Mouse (Mus musculus): Measurements from ENCODE around the gene Cuzd1. TPM values are rescaled to one million over a fixed set of nuclear protein-coding genes. Genes with fewer than 3 reads are reported as not detected.
A peak's percentile ranks its signal among the peaks of the same experiment; 100 is the strongest.

Gene Cuzd1
- total RNA-seq, 1 experiment: 0.71 TPM

DNA sequence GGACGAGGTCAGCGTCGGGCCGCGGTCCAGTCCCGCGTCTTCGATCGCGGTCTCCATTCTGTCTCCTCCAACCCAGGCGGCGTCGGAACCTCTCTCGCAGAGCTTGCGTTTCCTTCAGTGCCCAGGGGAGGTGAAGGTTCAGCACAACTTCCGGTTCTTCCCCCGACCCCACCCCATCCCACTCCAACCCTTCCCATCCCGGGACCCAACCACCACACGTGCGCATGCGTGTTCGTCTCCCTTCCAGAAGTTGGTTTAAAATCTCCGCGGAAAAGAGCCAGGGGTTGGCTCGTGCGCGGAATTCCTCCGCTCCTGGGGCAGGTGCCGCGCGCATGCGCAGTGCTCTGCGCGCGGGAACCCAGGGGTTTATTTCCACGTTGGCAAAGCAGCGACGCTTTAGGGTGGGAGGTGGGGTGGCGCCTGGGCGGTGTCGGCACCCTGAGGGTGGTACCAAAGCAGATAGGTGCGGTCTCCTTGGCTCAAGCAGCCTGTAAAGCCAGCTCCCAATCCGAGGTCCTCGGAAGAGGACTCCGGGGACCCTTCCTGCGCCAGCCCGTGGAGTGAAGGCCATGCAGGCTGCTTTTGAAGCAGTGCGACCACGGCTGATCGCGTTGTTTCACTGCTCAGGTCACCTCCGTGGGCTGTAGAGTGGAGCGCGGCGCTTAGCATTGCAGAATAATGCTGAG is 40.7 kb upstream of the Cuzd1 start, which contains the start of gene 2310057M21Rik:
Gene 2310057M21Rik (minus strand): TSS at position 145 of the 686 bp plus-strand sequence.
- TF ChIP-seq CHD2 (IDR thresholded peaks at IDR 0.05; ENCODE audit: low read depth, low read length) (no peak), ZC3H11A (IDR thresholded peaks at IDR 0.05; ENCODE audit: borderline replicate concordance, low read depth, low read length) (no peak), HCFC1 (IDR thresholded peaks at IDR 0.05; ENCODE audit: borderline replicate concordance, insufficient read depth, low read length) (peak; percentile 81), MAFK (IDR thresholded peaks at IDR 0.05; ENCODE audit: insufficient read depth, low read depth, low read length) (no peak)
- Histone ChIP-seq H3K4me1 (ENCODE audit: control insufficient read depth in 2 of 2, insufficient read depth in 2 of 2, low read length in 2 of 2, poor library complexity in 1 of 2) (peaks cover 2 to 9% of the 10 kb centered on the region in 2 experiments; a peak in 2 of 4 replicates), H3K9me3 (ENCODE audit: control insufficient read depth, insufficient read depth, low read depth, low read length) (no peaks in the 10 kb centered on the region), H3K9ac (ENCODE audit: insufficient read depth, low read depth, low read length, poor library complexity, severe bottlenecking) (peak within 1 kb of the TSS; percentile 96), H3K4me3 (ENCODE audit: insufficient read depth in 1 of 2, low read depth in 1 of 2, low read length in 2 of 2, poor library complexity in 1 of 2, severe bottlenecking in 1 of 2) (peak within 1 kb of the TSS; percentile 75 to 92), H3K36me3 (ENCODE audit: control insufficient read depth, insufficient read depth, low read length, poor library complexity, severe bottlenecking) (peaks cover 8% of the 10 kb centered on the region), H3K27ac (ENCODE audit: insufficient read depth, low read depth, low read length, poor library complexity, severe bottlenecking) (peak within 1 kb of the TSS; percentile 64)
- in situ Hi-C loops (cut with MboI; ENCODE audit: low sequenced_read_pairs in 2 of 2, unreplicated experiment in 2 of 2): no loop called here
- DNase-seq (ENCODE audit: low read depth, low spot score): peak; percentile 99

DNA sequence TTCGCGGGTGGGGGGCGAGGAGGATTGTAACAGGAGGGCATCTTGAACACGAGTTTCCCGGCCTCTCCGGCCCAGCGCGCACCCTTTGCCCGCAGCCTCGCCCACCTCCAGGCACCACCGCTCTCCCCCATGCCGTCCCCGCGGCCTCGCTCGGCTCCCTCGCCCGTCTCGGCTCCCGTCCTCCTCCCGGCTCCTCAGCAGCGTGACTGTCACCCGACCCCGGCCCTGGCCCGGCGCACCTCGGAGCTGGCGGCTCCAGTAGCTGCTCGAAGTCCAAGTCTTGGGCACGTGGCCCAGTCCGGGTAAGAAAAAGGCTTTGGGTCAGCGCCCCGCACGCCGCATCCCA is 40.1 kb upstream of the Cuzd1 start:
- peaks cover 2 to 9% of the 10 kb centered on the region in 2 experiments; a peak in 2 of 4 replicates for H3K4me1 ChIP-seq (ENCODE audit: control insufficient read depth in 2 of 2, insufficient read depth in 2 of 2, low read length in 2 of 2, poor library complexity in 1 of 2)
- 0 out of 2 replicates have a peak overlapping the region, but pooled peaks have one; percentile 45 for H3K27ac ChIP-seq (ENCODE audit: insufficient read depth, low read depth, low read length, poor library complexity, severe bottlenecking)
- peak overlapping the region; percentile 96 for H3K9ac ChIP-seq (ENCODE audit: insufficient read depth, low read depth, low read length, poor library complexity, severe bottlenecking)
- TF ChIP-seq ZNF384 (IDR thresholded peaks at IDR 0.05; ENCODE audit: low read depth, low read length): no peak
- TF ChIP-seq MAFK (IDR thresholded peaks at IDR 0.05; ENCODE audit: insufficient read depth, low read depth, low read length): no peak
- TF ChIP-seq CHD2 (IDR thresholded peaks at IDR 0.05; ENCODE audit: low read depth, low read length): no peak
- TF ChIP-seq HCFC1 (IDR thresholded peaks at IDR 0.05; ENCODE audit: borderline replicate concordance, insufficient read depth, low read length): no peak
- no peak for TF ChIP-seq ZC3H11A (IDR thresholded peaks at IDR 0.05; ENCODE audit: borderline replicate concordance, low read depth, low read length)
- DNase-seq (ENCODE audit: low read depth, low spot score): no peak
- H3K9me3 ChIP-seq (ENCODE audit: control insufficient read depth, insufficient read depth, low read depth, low read length): no peaks in the 10 kb centered on the region
- H3K4me3 ChIP-seq (ENCODE audit: insufficient read depth in 1 of 2, low read depth in 1 of 2, low read length in 2 of 2, poor library complexity in 1 of 2, severe bottlenecking in 1 of 2): peak overlapping the region; percentile 75 to 92
- in situ Hi-C loops (cut with MboI; ENCODE audit: low sequenced_read_pairs in 2 of 2, unreplicated experiment in 2 of 2): no loop called here
- H3K36me3 ChIP-seq (ENCODE audit: control insufficient read depth, insufficient read depth, low read length, poor library complexity, severe bottlenecking): peaks cover 11% of the 10 kb centered on the region

DNA sequence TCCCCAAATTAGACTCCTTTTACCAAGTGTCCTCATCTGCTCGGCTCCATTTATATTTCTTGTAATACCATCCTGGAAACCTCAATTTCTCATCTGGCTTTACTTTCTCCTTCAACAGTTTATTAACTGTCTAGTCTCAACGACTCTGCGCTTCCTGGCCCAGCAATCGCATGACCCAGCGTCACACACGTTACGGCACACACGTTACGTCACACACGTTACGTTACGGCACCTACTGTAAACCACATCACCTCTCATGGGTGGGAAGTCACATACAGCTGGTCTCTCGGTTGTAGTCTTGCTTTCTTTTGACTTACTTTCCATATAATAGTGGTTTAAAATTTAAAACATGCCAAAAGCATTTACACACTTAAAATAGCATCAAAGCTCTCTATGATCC is 34.0 kb upstream of the Cuzd1 start:
- in situ Hi-C loops (cut with MboI; ENCODE audit: low sequenced_read_pairs in 2 of 2, unreplicated experiment in 2 of 2): no loop called here
- Histone ChIP-seq H3K36me3 (ENCODE audit: control insufficient read depth, insufficient read depth, low read length, poor library complexity, severe bottlenecking) (peaks cover 23% of the 10 kb centered on the region), H3K9me3 (ENCODE audit: control insufficient read depth, insufficient read depth, low read depth, low read length) (no peaks in the 10 kb centered on the region), H3K4me1 (ENCODE audit: control insufficient read depth in 2 of 2, insufficient read depth in 2 of 2, low read length in 2 of 2, poor library complexity in 1 of 2) (no peaks in the 10 kb centered on the region), H3K4me3 (ENCODE audit: insufficient read depth in 1 of 2, low read depth in 1 of 2, low read length in 2 of 2, poor library complexity in 1 of 2, severe bottlenecking in 1 of 2) (no peak overlapping the region), H3K9ac (ENCODE audit: insufficient read depth, low read depth, low read length, poor library complexity, severe bottlenecking) (no peak overlapping the region), H3K27ac (ENCODE audit: insufficient read depth, low read depth, low read length, poor library complexity, severe bottlenecking) (no peak overlapping the region)
- TF ChIP-seq ZNF384 (IDR thresholded peaks at IDR 0.05; ENCODE audit: low read depth, low read length): no peak
- no peak for TF ChIP-seq ZC3H11A (IDR thresholded peaks at IDR 0.05; ENCODE audit: borderline replicate concordance, low read depth, low read length)
- TF ChIP-seq HCFC1 (IDR thresholded peaks at IDR 0.05; ENCODE audit: borderline replicate concordance, insufficient read depth, low read length): no peak
- no peak for TF ChIP-seq MAFK (IDR thresholded peaks at IDR 0.05; ENCODE audit: insufficient read depth, low read depth, low read length)
- TF ChIP-seq CHD2 (IDR thresholded peaks at IDR 0.05; ENCODE audit: low read depth, low read length): no peak
- no peak for DNase-seq (ENCODE audit: low read depth, low spot score)

DNA sequence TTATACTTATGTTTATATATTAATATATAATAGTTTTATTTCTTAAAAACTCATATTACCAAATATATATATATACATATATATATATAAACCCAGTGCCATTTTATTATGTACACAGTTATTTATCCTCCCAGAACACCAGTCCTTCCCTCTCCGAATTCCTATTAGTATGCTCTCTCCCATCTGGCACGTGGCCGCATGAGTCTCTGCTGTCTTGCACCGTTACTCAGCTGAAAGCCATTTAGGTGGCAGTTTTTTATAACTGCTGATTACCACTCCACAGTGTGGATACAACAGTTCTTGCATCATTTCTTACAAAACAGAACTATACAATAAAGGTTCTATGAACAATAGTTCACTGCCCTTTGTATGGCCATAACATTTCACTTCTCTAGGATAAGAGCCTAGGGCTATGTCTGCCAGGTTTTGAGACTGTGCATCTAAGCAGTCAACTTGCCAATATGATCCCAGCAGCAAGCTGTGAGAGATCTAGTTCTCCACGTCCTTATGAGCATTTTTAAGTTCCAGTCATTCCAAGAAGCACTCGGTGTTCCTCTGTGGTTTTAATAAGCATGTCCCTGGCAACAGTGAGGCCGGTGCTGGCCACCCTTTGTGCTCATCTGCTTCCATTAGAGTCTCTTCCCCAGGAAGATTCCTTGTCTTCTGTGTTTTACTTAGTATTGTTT is 23.9 kb upstream of the Cuzd1 start:
- Histone ChIP-seq H3K9ac (ENCODE audit: insufficient read depth, low read depth, low read length, poor library complexity, severe bottlenecking) (no peak overlapping the region), H3K36me3 (ENCODE audit: control insufficient read depth, insufficient read depth, low read length, poor library complexity, severe bottlenecking) (peaks cover 23% of the 10 kb centered on the region), H3K27ac (ENCODE audit: insufficient read depth, low read depth, low read length, poor library complexity, severe bottlenecking) (no peak overlapping the region), H3K4me3 (ENCODE audit: insufficient read depth in 1 of 2, low read depth in 1 of 2, low read length in 2 of 2, poor library complexity in 1 of 2, severe bottlenecking in 1 of 2) (no peak overlapping the region), H3K9me3 (ENCODE audit: control insufficient read depth, insufficient read depth, low read depth, low read length) (no peaks in the 10 kb centered on the region), H3K4me1 (ENCODE audit: control insufficient read depth in 2 of 2, insufficient read depth in 2 of 2, low read length in 2 of 2, poor library complexity in 1 of 2) (peaks cover 0 to 2% of the 10 kb centered on the region in 2 experiments; a peak in 1 of 4 replicates)
- DNase-seq (ENCODE audit: low read depth, low spot score): no peak
- no peak for TF ChIP-seq ZNF384 (IDR thresholded peaks at IDR 0.05; ENCODE audit: low read depth, low read length)
- TF ChIP-seq MAFK (IDR thresholded peaks at IDR 0.05; ENCODE audit: insufficient read depth, low read depth, low read length): no peak
- TF ChIP-seq ZC3H11A (IDR thresholded peaks at IDR 0.05; ENCODE audit: borderline replicate concordance, low read depth, low read length): no peak
- TF ChIP-seq HCFC1 (IDR thresholded peaks at IDR 0.05; ENCODE audit: borderline replicate concordance, insufficient read depth, low read length): no peak
- TF ChIP-seq CHD2 (IDR thresholded peaks at IDR 0.05; ENCODE audit: low read depth, low read length): no peak
- in situ Hi-C loops (cut with MboI; ENCODE audit: low sequenced_read_pairs in 2 of 2, unreplicated experiment in 2 of 2): no loop called here

Data from ES-E14 (cell line).